Mouse (Mus musculus) neural tube, embryonic 11.5 days (tissue): ENCODE data around the gene Adgrg6. TPM values are rescaled to one million over a fixed set of nuclear protein-coding genes. Genes with fewer than 3 reads are reported as not detected.

Experiments
- ATAC-seq: fragments of 200-750 bp; cut with Nextera tagmentation; 2 replicates; pipeline ENCODE4 v1.8.0; 2017; ENCODE audit warnings: moderate number of reproducible peaks, mild to moderate bottlenecking, moderate TSS enrichment, moderate library complexity; ENCODE audit not compliant: insufficient read depth, low FRiP score, low TSS enrichment
- DNase-seq: peaks from one replicate; pipeline ENCODE4 v3.0.0-alpha.2; 2015; ENCODE audit warnings: low spot score
- H3K27ac ChIP-seq: fragments of 300-500 bp; sonication (generic); 2 replicates; pipeline ENCODE4 v1.5.1; 2014; ENCODE audit warnings: low read depth, mild to moderate bottlenecking, low read length
- H3K27me3 ChIP-seq: fragments of 300-500 bp; sonication (generic); 2 replicates; pipeline ENCODE4 v1.6.1; 2014; ENCODE audit warnings: mild to moderate bottlenecking, low read length, mixed read lengths; ENCODE audit not compliant: control insufficient read depth, insufficient read depth
- H3K36me3 ChIP-seq: fragments of 300-500 bp; sonication (generic); 2 replicates; pipeline ENCODE4 v1.6.1; 2014; ENCODE audit warnings: mild to moderate bottlenecking, low read length, moderate library complexity, mixed read lengths; ENCODE audit not compliant: control insufficient read depth, insufficient read depth
- H3K4me1 ChIP-seq: fragments of 300-500 bp; sonication (generic); 2 replicates; pipeline ENCODE4 v1.6.1; 2014; ENCODE audit warnings: low read length, mixed read lengths; ENCODE audit not compliant: control insufficient read depth, insufficient read depth
- H3K4me2 ChIP-seq: fragments of 300-500 bp; sonication (generic); 2 replicates; pipeline ENCODE4 v1.6.1; 2014; ENCODE audit warnings: low read depth, mild to moderate bottlenecking, moderate library complexity
- H3K4me3 ChIP-seq: fragments of 300-500 bp; sonication (generic); 2 replicates; pipeline ENCODE4 v1.5.1; 2014; ENCODE audit warnings: low read depth, low read length
- H3K9ac ChIP-seq: fragments of 300-500 bp; sonication (generic); 2 replicates; pipeline ENCODE4 v1.6.1; 2014; ENCODE audit warnings: mild to moderate bottlenecking, low read length
- H3K9me3 ChIP-seq: fragments of 300-500 bp; sonication (generic); 2 replicates; pipeline ENCODE4 v1.6.1; 2016; ENCODE audit warnings: low read length; ENCODE audit not compliant: control insufficient read depth
- WGBS: fragments of 180-500 bp; shearing (Covaris S2); extraction: QIAGEN DNeasy Blood & Tissue Kit; methylation state at CpG from one replicate; pipeline ENCODE4 v1.1.7; 2014; 5-methylcytosine and 5-hydroxymethylcytosine counted together
- polyA plus RNA-seq: library from polyadenylated mRNA; unstranded; fragments of >200 nt; fragmentation: Nextera tagmentation; extraction: Ambion mirVana; gene quantifications from 2 replicates; pipeline ENCODE4 v1.2.1, GENCODE M21; 2014

Adgrg6 gene
- polyA plus RNA-seq, 1 experiment from 2014 or later: 6.2 TPM

DNA sequence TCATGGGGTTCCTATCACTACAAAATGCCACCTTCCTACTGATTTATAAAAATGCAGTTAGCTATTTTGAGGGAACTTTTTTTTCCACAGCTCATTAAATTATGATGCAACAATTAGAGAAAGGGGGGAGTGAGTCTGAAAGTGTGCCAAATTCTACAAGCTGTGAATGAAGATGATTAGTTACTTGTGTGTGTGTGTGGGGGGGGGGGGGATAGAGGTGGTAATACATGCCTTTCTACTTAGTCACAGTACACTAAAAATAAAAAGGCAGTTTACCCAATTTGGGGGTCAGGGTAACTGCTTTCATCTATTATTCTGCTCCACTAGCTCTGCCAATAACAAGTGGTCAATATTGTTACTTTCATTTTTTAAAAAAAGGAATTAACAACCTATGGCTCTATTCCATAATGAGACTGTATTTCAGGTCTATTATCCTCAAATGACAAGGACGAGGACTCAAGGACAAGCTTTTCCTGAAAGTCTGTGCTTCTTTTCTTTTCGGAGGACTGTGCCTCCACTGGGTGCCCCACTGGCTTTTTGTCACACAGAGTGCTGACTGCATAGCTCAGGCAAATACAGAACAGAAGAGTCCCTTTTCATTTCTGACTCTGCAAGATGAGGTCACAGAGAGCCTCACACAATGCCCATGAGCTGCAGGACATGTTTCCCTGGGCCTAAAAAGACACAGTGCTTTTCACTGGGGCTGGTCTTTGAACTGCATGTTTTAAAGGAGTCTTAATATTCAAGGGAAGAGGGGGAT lies 33.4 kb downstream of the Adgrg6 start:
- no peaks in the 10 kb centered on the region for H3K36me3 ChIP-seq
- H3K9ac ChIP-seq: no peak overlapping the region
- H3K27ac ChIP-seq: no peak overlapping the region
- ATAC-seq: peak; percentile 89
- peak; percentile 38 for DNase-seq
- no peak overlapping the region for H3K4me3 ChIP-seq
- H3K27me3 ChIP-seq: no peaks in the 10 kb centered on the region
- H3K4me2 ChIP-seq: no peak overlapping the region
- H3K4me1 ChIP-seq: no peaks in the 10 kb centered on the region
- 34% methylated on average over 2 of the region's 2 CpGs for WGBS
- H3K9me3 ChIP-seq: no peaks in the 10 kb centered on the region

DNA sequence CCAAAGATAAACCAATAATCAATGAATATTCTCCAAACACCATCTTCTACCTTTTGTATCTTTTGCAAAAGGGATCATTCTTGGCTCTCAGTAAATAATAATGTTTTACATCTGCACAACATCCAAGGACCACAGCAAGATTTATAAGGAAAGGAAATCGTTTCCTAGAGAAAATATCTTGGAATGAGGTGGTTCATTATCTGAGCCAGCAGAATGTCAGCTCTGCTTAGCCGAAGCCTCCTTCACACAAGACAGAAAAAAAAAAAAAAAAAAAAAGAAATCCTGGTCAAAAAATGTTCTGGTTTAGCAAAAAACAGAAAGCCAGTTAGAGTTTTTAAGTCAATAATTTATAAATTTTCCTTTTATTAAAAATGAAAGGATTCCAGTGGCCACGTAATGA lies 34.3 kb downstream of the Adgrg6 start:
- no peak for DNase-seq
- H3K9ac ChIP-seq: no peak overlapping the region
- no peak overlapping the region for H3K4me2 ChIP-seq
- 82% methylated on average over 3 of the region's 3 CpGs for WGBS
- no peaks in the 10 kb centered on the region for H3K4me1 ChIP-seq
- no peak for ATAC-seq
- H3K27ac ChIP-seq: no peak overlapping the region
- no peaks in the 10 kb centered on the region for H3K36me3 ChIP-seq
- H3K9me3 ChIP-seq: no peaks in the 10 kb centered on the region
- no peaks in the 10 kb centered on the region for H3K27me3 ChIP-seq
- no peak overlapping the region for H3K4me3 ChIP-seq

DNA sequence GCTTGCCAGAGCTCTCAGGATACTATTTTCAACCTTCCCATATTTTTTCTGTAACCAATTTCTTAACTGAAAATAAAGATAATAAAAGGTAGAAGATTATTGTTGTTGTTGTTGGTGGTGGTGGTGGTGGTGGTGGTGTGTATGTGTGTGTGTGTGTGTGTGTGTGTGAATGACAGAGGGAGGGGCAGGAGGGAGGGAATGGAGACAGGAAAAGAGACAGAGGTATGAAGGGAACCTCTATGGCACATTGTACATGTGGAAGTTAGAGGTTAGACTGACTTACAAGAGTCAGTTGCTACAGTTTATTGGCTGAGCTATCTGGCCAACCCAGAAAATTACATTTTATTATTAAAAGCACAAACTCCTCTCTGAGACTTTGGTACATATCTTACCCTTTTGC lies 49.8 kb downstream of the Adgrg6 start:
- Histone ChIP-seq H3K27me3 (no peaks in the 10 kb centered on the region), H3K4me3 (no peak overlapping the region), H3K36me3 (no peaks in the 10 kb centered on the region), H3K4me1 (no peaks in the 10 kb centered on the region), H3K9ac (no peak overlapping the region), H3K27ac (no peak overlapping the region), H3K4me2 (no peak overlapping the region), H3K9me3 (no peaks in the 10 kb centered on the region)
- ATAC-seq (no peak), DNase-seq (no peak)

DNA sequence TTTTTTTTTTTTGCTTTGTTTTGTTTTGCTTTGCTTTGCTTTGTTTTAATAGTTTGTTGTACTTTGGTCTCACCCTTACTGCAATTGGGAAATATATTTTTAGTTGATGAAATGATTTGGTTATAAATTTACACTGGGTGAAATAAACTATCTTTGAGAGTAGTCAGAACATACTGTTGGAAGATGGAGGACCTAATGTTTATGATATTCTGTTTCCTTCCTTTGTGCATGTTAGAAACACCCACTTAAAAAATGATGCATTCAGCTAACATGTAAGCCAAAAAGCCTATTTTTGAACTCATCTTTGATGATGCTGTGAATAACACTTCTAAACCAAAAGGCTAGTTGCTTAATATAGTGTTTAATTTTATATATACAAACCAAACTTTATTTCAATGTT lies 50.3 kb downstream of the Adgrg6 start:
- no peaks in the 10 kb centered on the region for H3K4me1 ChIP-seq
- H3K9ac ChIP-seq: no peak overlapping the region
- no peak for ATAC-seq
- no peaks in the 10 kb centered on the region for H3K9me3 ChIP-seq
- no peaks in the 10 kb centered on the region for H3K27me3 ChIP-seq
- no peaks in the 10 kb centered on the region for H3K36me3 ChIP-seq
- H3K27ac ChIP-seq: no peak overlapping the region
- H3K4me2 ChIP-seq: no peak overlapping the region
- no peak for DNase-seq
- H3K4me3 ChIP-seq: no peak overlapping the region

DNA sequence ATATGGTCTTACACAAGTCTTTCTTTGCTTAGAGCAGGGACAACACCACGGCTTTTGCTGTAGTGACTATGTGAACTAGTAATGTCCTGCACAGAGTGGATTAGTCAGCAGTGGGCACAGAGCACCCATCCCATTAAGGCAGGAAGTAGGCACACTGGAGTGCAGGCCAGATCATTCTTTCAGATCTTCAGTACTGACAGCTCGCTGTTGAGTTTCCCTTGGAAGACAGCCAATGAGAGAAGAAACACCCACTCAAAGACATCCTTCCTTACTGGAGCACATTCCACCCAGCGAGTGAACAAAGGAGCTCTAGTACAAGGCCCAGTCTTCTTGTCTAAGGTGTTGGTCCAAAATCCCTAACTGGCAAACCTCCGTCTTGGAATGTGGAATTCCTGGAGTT lies 53.6 kb downstream of the Adgrg6 start:
- no peak overlapping the region for H3K9ac ChIP-seq
- no peaks in the 10 kb centered on the region for H3K9me3 ChIP-seq
- no peak overlapping the region for H3K27ac ChIP-seq
- H3K4me2 ChIP-seq: no peak overlapping the region
- ATAC-seq (no peak), DNase-seq (no peak)
- H3K4me1 ChIP-seq: no peaks in the 10 kb centered on the region
- no peaks in the 10 kb centered on the region for H3K36me3 ChIP-seq
- H3K27me3 ChIP-seq: no peaks in the 10 kb centered on the region
- H3K4me3 ChIP-seq: no peak overlapping the region
- WGBS: 88% methylated on average over 4 of the region's 4 CpGs

DNA sequence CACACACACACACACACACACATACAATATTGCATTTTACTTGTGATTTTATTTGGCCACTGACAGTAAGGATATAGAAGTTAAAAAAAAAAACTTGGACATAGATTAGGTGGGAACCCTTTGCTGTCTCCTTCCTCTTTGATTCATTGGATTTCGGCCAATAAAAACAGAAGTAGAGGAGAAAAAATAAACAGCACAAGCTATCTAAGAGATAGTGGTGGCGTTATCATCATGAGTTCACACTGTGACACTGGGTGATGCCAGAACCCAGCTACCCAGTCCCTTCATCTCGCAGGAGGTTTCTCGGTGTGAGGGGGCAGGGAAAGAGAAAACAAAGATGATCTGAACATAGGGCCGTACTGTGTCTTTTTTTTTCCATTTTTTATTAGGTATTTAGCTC lies 62.2 kb downstream of the Adgrg6 start:
- H3K4me3 ChIP-seq: no peak overlapping the region
- H3K9ac ChIP-seq: no peak overlapping the region
- H3K9me3 ChIP-seq: no peaks in the 10 kb centered on the region
- H3K36me3 ChIP-seq: no peaks in the 10 kb centered on the region
- H3K4me2 ChIP-seq: no peak overlapping the region
- no peak for ATAC-seq
- H3K27ac ChIP-seq: no peak overlapping the region
- 82% methylated on average over 5 of the region's 5 CpGs for WGBS
- H3K4me1 ChIP-seq: no peaks in the 10 kb centered on the region
- H3K27me3 ChIP-seq: no peaks in the 10 kb centered on the region
- DNase-seq: no peak

DNA sequence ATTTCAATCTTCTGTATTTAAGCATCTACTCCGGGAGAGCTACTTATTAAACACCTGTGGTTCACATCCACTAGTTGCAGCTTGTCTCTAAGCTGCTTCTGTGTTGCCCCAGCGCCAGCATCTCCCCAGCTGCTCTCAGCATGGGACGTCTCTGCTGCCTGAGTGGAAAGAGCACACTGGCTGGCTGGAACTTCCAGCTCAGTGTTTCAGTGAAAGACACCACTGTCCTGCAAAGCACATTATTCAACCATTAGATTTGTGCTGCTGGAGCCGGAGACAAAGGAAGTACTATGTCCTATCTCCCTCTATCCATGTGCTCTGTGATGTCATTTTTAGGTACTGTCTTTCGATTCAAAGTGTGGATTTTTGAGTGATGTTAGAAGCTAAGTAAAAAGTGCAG lies 63.0 kb downstream of the Adgrg6 start:
- no peaks in the 10 kb centered on the region for H3K27me3 ChIP-seq
- H3K36me3 ChIP-seq: no peaks in the 10 kb centered on the region
- WGBS: 41% methylated on average over 5 of the region's 5 CpGs
- peak; percentile 53 for DNase-seq
- no peak overlapping the region for H3K4me2 ChIP-seq
- ATAC-seq: peak; percentile 75
- no peak overlapping the region for H3K9ac ChIP-seq
- H3K27ac ChIP-seq: no peak overlapping the region
- no peaks in the 10 kb centered on the region for H3K4me1 ChIP-seq
- H3K4me3 ChIP-seq: no peak overlapping the region
- no peaks in the 10 kb centered on the region for H3K9me3 ChIP-seq

DNA sequence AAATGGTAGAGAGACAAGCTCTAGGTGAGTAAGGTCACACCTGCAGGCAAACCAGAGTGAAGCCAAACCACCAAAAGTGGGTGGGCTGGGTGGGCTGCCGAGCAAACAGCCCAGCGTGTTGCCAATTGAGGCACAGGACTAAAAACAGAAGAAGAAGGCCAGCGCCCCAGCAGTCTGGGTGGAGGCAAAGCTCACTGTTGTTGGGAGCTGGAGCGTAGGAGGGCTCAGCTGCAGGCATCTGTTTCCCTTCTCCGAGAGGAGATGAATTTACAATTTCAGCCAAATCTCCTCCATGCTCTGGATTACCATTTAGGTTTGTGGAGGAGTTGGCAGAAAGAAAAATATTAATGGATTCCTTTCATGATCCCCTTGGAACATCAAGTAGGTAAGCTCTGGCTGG lies 64.5 kb downstream of the Adgrg6 start:
- ATAC-seq: no peak
- no peak overlapping the region for H3K4me2 ChIP-seq
- no peaks in the 10 kb centered on the region for H3K4me1 ChIP-seq
- 56% methylated on average over 5 of the region's 5 CpGs for WGBS
- H3K36me3 ChIP-seq: no peaks in the 10 kb centered on the region
- no peak overlapping the region for H3K27ac ChIP-seq
- H3K27me3 ChIP-seq: no peaks in the 10 kb centered on the region
- no peak for DNase-seq
- no peak overlapping the region for H3K9ac ChIP-seq
- no peak overlapping the region for H3K4me3 ChIP-seq
- no peaks in the 10 kb centered on the region for H3K9me3 ChIP-seq

DNA sequence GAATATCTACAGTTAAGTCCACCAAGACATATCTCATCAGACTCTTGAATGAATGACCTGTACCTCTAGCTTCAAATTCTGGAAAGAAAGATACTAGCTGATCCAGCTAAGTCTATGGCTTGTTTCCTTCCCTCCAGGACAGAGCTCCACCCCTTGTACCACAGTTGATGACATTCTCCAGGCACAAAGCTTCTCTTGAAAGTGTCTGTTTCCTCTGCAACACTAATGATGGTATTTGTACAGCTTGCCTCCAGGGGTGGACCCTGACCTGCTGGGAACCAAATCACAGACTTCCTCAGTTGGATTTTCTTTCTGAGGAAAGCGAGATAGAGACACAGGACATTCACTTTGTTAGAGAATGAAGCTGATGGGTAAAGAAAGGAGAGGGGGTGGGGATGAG lies 69.1 kb downstream of the Adgrg6 start:
- 46% methylated on average over 1 of the region's 1 CpGs for WGBS
- DNase-seq: no peak

More for the DNA sequence above, 69.1 kb downstream of the Adgrg6 start:
- no peak overlapping the region for H3K4me3 ChIP-seq
- H3K4me2 ChIP-seq: no peak overlapping the region
- H3K27me3 ChIP-seq: no peaks in the 10 kb centered on the region
- H3K4me1 ChIP-seq: no peaks in the 10 kb centered on the region
- no peak for ATAC-seq
- no peaks in the 10 kb centered on the region for H3K9me3 ChIP-seq
- no peaks in the 10 kb centered on the region for H3K36me3 ChIP-seq
- no peak overlapping the region for H3K9ac ChIP-seq
- H3K27ac ChIP-seq: no peak overlapping the region
